Mouse (Mus musculus) erythroblast, adult 5-6 weeks (primary cell): Measurements from ENCODE around the gene Tkfc. TPM values are rescaled to one million over a fixed set of nuclear protein-coding genes. Genes with fewer than 3 reads are reported as not detected.
"Not testable (repeated sequence)": the region's sequence is repeated elsewhere in the genome, so short reads cannot be mapped to it uniquely, and the experiment has no call there.

Source experiments
- ATAC-seq: replicated peaks from 2 replicates; pipeline ENCODE4 v1.8.0; 2016; ENCODE audit warnings: moderate number of reproducible peaks, mild to moderate bottlenecking, moderate TSS enrichment, inconsistent platforms; ENCODE audit not compliant: poor library complexity, low FRiP score, severe bottlenecking
- total RNA-seq, 2 experiments: library from RNA; stranded (forward) in 1 of 2; stranded (reverse) in 1 of 2; fragments of 150-400 nt in 1 of 2; fragments of 200-764, 138-1000 nt in 1 of 2; gene quantifications; 2 replicates each; pipeline versions ENCODE4 v1.2.3 to v1.2.4; 2015 to 2017; ENCODE audit warnings: low replicate concordance in 2 of 2

The Tkfc gene
- total RNA-seq, 2 experiments from 2014 or later, result 1.1 to 2.1 TPM

DNA sequence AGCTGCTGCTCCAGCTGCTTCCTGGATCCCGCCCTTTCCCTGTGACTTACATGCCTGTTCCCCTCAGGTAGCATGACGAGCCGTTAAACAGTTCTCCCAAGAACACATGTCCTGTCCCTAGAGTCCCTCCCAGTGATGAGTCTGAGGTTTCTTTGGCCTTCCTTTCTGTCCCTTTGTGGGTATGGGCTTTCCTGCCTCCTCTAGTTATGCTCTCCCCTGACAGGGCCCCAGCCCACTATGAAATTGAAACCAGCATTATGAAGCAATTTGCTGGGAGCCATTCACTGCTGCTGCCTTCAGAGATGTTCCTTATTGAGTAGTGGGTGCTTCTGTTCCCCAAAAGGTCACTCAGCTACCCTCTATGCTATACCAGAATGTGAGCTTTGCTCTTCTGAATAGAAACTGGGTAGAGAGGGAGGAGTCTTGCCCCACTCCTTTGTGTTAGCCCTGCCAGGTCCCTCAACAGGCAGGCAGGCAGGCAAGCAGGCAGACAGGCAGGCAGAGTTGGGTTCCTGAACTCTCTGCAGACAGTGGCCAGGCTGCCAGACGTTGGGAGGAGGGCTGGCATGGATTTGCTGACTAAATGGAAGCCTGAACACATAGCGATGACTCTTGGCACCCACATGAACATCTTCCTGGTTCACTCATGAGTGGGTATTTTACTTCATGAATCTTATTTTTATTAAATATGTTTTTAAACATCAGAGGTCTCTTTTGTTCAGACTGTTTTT lies 16.2 kb downstream of the Tkfc start:
- ATAC-seq, result no peak

DNA sequence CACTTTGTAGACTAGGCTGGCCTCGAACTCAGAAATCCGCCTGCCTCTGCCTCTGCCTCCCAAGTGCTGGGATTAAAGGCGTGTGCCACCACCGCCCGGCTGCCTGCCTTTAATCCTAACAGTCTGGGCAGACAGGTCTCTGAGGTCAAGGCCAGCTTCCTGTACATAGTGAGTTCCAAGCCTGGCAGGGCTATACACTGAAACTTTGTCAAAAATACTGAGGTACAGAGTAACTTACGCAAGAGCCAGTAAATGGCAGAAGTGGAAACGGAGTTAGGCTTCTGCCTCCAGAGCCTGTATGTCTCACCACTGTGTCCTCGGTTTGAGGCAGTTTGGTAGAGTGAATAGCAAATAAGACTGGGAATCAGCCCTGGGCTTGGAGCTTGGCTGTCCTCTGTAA lies 18.2 kb downstream of the Tkfc start:
- ATAC-seq, result no peak

DNA sequence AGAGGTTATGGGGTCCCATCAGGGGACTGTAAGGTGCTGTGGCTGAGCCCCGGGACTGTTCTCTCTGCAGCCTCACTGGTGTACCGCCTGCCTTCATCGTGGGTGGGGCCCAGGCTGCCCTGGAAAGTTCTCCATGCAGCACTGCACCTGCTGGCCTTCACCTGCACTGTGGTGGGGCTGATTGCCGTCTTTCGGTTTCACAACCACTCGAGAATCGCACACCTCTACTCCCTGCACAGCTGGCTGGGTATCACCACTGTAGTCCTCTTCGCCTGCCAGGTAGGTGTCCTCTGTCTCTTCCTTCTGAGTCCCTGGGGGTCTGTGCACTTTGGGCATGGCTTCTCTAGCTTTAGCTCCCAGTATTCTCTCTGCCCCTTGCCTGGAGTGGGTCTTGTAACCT lies 20.3 kb downstream of the Tkfc start:
- ATAC-seq, result no peak

DNA sequence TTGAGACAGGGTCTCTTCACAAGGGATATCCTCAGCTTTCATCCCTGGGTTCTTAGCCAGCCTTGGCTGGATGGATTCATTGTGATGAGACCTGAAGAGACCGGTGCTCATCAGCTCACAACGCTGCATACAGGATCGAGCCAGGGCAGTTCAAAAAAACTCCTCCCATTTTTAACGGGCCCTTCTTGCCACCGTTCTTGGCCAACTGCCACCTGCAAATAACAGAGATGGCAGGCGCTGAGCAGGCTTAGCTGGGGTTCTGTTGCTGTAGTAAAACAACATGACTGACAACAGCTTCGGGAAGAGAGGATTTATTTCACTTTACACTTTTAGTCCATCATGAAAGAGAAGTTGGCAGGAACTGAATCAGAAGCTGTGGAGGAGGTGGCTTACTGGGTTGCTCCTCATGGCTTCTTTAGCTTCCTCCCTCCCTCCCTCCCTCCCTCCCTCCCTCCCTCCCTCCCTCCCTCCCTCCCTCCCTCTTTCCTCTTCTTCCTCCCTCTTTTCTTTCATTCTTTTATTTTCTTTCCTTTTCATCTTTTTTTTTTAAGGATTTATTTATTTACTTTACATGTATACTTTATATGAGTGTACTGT lies 21.8 kb downstream of the Tkfc start:
- ATAC-seq, result peak; percentile 81

DNA sequence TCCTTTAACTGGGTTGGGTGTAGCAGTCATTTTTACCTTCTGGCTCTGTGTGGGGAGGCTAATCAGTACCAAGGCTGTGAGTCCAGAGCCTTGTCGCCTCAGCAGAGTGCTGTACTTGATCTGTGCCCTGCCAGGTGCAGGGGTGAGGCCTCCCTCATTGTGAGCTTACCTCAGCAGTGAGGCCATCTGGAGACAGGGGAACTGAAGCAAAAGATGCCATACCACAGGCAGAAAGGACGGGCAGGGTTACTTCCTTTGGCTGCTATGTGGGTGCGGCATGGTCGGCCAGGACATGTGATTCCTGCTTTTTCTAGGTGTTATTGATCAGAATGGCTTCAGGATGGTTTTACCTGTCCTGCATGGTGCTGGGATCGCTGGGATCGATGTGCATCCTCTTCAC lies 23.5 kb downstream of the Tkfc start:
- ATAC-seq, result no peak

DNA sequence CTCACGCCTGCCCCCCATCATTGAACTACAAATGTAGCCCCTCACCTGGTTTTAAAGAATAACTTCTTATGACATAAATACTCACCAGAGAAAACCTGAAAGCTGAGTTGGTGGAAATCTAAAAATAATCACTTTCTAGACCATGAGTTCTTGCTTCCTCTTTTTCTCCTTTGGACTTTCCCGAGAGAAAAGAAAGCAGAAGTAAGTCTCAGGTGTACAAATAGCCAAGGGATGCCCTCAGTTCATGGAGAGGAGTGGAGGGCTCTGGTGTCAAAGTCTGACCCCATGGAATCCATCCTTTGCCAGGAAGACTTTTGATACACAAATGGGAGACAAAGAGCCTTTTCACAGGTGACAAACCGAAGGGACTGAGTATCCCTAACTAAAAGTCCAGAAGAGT lies 24.7 kb downstream of the Tkfc start:
- no peak for ATAC-seq

DNA sequence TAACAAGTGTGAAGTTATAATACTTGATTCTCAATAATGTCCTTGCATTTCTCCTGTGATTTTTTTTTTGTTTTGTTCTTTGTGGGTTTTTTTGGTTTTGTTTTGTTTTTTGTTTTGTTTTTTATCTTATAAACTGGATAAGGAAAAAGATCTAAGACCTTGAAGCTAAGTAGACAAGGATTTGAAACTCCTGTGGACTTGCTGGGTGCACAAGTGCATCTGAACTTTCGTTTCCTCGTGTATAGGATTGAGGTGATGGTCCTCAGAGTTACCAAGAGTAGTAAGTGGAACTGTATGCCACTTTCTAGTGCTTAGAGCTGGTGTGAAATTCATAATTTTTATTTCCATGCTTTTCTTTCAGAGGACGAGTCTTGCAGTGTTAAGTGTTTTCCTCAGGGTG lies 25.4 kb downstream of the Tkfc start:
- no peak for ATAC-seq

DNA sequence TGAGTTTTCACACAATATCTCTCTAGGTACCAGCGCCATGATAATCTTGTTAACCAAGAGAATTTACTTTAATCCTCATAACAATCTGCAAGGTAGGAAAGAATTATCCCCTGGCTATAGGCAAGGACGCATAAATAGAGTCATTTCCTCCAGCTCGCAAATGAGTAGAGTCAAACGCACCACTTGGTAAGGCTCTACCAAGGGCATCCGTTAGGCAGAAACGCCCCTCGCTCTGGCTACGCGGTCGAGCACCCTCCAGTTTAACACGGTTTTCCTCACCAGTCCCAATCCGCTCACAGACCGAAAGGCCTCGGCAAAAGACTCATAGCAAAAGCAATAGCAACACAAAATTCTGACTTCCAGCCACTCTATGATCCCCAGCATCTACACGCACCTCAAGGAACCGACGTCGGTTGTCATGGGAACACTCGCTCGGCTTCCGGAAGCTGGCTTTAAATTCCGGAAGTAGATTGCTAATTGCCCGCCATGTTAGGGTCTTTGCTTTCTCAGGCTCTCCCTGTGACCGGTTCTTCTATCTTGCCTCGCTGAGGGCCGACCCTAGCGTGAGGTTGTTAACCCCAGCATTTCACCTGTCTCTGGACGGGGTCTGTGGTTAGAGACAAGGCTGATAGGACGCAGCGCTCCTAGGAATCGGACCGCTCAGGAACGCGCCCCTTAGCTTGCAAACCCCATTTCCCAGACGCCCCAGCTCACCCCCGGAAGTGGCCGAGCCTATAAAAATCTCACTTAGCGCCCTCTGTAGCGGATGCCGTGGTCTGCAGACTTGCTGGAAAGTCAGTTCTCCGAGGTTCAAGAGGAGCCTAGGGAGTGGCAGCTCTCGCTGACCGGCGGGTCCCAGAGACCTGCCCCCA lies 28.5 kb downstream of the Tkfc start, which contains the start of the genes Cyb561a3 and Tmem138:
Gene Cyb561a3, plus strand, starts transcription at position 483 of the 872 bp plus-strand sequence.
Gene Tmem138, minus strand, starts transcription at position 673 of the 872 bp plus-strand sequence.
- ATAC-seq, result peak; percentile 93

DNA sequence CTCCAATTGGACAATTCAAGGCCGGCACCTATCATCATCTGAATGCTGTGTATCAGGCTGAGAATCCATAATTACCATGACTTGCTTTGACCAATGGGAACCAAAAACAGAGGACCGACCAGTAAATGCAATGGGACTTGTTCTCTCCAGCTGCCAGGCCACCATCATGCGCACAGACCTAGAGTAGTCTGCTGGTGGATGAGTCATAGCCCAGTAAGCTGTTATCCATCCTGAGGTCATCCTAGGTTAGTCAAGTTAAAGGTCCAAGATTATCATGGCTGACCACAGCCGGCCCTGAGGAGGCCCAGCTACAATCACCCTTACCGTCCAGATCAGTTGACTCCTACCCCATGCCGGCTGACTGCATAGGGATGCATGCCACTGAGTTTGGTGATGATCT lies 35.8 kb downstream of the Tkfc start:
- no peak for ATAC-seq

DNA sequence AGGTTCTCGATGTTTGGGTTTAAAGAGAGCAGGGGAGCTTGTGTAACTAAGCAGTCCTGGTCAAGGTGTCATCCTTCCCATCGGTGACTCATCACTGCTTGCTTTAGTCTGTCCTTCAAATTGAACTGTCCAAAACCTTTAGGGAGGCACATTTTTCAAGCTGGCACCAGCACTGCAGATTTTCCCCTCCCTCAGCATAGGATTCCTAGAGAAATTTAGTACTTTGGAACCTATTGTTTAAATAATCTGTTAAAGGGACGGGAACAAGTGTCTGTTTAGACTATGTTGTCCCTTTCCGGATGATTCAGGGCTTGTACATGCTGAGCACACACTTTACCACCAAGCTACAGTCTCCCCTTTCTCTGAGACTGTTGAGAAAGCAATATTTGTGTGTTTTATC lies 40.2 kb downstream of the Tkfc start:
- ATAC-seq, result no peak

DNA sequence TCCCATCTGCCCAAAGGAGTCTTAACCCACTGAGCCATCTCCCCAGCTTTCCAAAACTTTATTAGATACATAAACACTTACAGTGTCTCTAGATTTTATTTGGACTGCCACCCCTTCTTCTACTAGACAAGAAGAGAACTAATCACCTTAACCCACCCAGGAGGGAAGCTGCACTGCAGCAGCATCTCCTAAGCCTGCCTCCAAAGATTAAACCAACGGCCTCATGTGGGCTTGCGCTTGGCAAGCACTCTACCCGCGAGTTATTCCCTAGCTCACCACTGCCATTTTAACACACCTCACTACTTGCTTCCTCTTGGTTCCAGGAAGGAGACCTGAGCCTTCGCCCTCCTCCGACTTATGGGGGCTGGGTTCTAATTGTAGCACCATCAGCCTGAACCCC lies 41.2 kb downstream of the Tkfc start:
- no peak for ATAC-seq

DNA sequence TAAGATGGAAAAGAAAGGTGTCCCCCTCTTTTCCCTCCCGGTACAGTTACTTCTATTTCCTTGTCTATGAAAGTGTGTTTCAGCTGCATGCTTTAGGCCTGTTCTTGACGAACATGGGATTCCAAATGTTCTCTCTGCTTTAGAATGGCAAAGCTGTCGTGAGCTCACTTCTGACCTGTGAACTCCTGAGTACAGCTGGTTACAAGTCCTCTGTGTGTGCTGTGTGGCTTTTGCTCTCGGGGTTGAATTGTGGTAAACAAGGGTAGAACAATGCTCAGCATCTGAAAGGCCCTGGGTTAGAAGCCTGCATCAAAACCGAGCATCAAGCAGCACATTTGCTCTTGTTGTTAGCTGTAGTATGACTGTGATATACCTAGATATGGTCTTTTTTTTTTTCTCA lies 43.1 kb downstream of the Tkfc start:
- no peak for ATAC-seq

DNA sequence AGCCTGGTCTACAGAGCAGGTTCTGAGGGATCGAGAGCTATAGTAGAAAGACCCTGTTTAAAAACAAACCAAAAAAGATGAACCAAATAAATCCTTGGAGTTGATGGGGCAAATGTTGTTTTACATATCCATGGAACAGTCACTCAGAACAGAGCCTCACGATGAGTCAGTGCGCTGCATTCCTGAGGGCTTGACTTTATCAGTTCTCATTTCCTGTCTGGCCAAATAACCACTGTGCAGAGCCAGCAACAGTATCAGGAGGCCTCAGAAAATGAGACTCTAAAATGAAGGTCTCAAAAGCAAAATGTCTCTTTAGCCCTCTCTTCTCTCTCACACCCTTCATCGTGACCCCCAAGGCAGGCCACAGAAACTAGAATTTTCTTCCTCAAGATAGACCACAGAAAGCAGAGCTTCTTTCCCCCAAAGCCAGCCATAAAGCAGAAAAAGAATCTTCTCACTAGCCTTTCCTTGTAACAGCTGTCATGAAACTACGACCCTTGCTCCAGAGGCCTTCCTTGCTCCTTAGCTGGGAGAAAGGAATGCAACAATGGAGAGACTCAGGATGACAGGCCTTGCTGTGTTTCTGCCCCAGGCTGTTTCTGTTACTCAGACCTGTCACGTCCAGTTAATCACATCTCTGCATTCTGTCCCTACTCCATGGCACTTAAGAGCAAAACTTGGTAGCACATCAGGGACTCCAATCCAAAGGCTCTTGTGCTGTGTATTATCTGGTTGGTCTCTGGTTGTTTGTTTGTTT lies 43.7 kb downstream of the Tkfc start:
- ATAC-seq, result no peak

DNA sequence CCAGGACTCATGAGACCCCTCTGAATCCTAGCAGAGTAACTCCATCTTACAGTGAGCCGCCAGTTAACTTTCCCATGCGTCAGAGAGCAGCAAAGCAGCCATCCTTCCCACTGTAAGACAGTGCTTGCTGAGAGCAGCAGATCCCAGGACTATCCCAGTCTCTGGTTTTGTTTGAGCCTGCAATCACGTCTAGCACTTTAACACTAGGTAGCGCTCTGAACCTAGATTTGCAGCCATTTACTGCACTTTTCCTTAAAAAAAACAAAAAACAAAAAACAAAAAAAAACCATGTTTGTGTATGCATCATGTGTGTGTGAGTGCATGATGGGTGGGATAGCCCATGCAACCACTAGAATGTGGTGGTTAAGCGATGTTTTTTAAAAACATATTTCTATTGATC lies 45.3 kb downstream of the Tkfc start:
- no peak for ATAC-seq

DNA sequence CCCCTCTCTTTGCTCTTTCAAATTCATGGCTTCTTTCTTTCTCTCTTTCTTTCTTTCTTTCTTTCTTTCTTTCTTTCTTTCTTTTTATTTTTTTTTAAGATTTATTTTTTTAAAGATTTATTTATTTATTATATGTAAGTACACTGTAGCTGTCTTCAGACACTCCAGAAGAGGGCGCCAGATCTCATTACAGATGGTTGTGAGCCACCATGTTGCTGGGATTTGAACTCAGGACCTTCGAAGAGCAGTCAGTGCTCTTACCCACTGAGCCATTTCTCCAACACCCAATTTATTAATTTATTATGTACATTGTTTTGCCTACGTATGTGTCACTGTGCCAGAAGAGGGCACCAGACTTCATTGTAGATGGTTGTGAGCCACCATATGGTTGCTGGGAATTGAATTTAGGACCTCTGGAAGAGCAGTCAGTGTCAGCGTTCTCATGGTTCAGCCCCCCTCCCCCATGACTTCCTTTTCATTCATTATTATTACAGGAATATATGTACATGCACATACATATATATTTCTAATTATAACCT lies 47.5 kb downstream of the Tkfc start:
- not testable (repeated sequence) for ATAC-seq

DNA sequence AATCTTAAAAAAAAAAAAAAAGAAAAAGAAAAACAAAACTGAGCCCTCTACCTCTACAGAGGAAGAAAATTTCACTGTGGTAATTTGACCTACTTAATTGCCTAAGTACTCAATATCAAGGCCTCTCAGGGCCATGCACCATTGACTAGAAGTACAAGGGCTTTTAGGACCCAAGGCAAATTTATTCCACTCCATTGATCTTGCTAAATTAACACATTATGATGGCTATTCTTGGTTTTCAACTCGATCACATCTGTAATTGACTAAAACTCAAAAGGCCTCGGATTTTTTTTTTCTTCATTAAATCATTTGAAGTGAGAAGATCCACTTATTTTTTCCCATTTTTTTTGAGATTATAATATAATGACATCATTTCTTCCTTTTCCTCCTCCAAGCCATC lies 48.0 kb downstream of the Tkfc start:
- ATAC-seq, result no peak

DNA sequence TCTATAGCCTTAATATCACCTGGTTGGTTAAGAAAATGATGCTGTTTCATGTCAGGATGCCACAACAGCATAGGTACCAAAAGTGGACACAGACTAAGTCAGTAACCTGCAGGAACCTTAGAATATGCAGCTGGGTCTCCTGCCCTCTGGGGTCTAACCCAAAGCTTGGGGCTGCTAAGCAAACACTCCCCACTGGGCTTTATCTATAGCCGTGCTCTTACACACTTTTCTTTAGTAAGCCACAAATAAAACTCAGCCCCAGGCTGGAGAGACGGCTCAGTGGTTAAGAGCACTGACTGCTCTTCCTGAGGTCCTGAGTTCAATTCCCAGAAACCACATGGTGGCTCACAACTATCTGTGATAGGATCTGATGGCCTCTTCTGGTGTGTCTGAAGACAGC lies 48.5 kb downstream of the Tkfc start:
- no peak for ATAC-seq

DNA sequence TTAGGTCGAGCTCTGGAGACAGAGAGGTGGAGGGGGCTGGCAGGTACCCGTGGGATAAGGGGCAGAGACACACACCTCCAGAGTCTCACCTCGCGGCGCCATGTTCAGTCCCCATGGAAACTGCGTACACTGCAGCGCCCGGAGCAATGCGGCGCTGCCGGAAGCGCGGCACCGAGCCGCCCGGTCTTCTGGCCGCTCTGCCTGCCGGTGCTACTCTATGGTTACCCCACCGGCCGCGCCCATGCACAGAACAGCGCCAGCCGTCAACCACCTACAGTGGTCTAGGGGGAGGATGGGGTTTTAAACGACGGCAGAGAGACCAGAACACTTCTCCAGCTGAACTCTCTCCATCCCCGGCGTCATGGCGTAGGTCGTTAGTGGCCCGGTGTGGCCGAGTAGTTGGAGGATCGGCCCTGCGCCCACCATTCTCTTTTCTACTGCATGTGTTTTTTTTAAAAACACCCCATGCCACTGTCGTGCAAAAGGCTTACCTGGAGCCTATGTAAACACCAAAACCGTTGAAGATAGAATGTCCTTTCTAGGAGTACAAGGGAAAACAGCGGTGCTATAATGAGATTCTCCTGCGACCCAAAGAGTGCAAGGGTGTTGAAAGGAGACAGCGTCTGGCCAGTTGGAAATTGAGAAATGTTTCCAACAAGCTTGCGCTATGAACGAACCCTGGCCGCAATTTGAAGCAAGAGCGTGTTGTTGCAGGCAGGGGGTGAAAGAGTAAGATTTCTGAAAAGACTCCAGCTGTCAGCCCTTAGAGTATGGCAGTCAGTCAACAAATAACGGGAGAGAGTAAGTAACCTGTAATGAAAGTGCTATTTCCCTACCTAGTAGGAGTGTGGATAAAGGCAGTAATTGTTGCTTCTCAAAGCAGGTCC lies 49.6 kb downstream of the Tkfc start, which contains the start of gene Tmem216:
Gene Tmem216, minus strand, starts transcription at position 615 of the 887 bp plus-strand sequence.
- peak; percentile 99 for ATAC-seq

DNA sequence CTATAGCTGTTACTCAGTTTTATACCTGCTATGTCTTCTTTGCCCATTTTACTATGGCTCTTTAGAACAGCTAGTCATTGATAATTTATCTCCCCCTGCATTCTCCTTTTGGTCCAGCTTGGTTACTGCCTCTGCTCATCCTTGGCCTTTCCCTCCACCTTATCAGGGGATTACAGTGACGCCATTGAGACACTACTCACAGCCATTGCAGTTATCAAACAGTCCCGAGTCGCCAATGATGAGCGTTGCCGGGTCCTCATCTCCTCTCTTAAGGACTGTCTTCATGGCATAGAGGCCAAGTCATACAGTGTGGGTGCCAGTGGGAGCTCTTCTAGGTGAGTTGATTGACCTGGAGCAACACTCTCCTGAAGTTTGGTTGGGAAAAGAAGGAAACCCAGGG lies 66.0 kb downstream of the Tkfc start:
- peak; percentile 67; the same call in 1 of the 2 replicates for ATAC-seq
